Mouse (Mus musculus): Measurements from ENCODE around the gene Map3k14. TPM values are rescaled to one million over a fixed set of nuclear protein-coding genes. Genes with fewer than 3 reads are reported as not detected.

Gene Map3k14
- polyA plus RNA-seq, 1 experiment from 2014 or later, result 0.67 TPM

- 31% methylated on average over 3 of the region's 3 CpGs for WGBS (ENCODE audit: insufficient replicate concordance)
- DNase-seq (no peak), ATAC-seq (no peak)
- Histone ChIP-seq H3K36me3 (replicated peaks; ENCODE audit: insufficient read depth, low read length) (no peaks in the 10 kb centered on the region), H3K4me1 (ENCODE audit: insufficient read depth) (peaks cover 21% of the 10 kb centered on the region), H3K4me2 (ENCODE audit: low read depth, low read length) (peak overlapping the region; percentile 74), H3K4me3 (ENCODE audit: low read depth, low read length) (peak overlapping the region; percentile 63), H3K9me3 (ENCODE audit: low read length) (0 out of 2 replicates have a peak, but pooled peaks cover 2% of the 10 kb centered on the region), H3K27ac (ENCODE audit: low read depth) (peak overlapping the region; percentile 59; the same call in 1 of the 2 replicates), H3K9ac (replicated peaks) (peak overlapping the region; percentile 78), H3K27me3 (ENCODE audit: insufficient read depth, low read length) (peaks cover 28% of the 10 kb centered on the region)
- TF ChIP-seq EP300 (IDR thresholded peaks at IDR 0.05; ENCODE audit: low read depth) (no peak), CTCF (IDR thresholded peaks at IDR 0.05; ENCODE audit: low read depth) (no peak)
These were observed 97.2 kb downstream of the Map3k14 start for GRCm38 (mm10) chr11:103170111-103170493.

Other genes starting within 250 kb of the Map3k14 start
- gene Nmt1, start 239.3 kb downstream of the Map3k14 start, polyA plus RNA-seq (2015; fragmentation: Nextera tagmentation; extraction: Ambion mirVana), result 37.5 and 37.7 TPM in 2 replicates
- gene Dcakd, start 239.1 kb downstream of the Map3k14 start, polyA plus RNA-seq (2015; fragmentation: Nextera tagmentation; extraction: Ambion mirVana), result 32.3 and 32.5 TPM in 2 replicates
- 0.82 and 0.85 TPM in 2 replicates for gene Plcd3, start 165.8 kb downstream of the Map3k14 start, polyA plus RNA-seq (2015; fragmentation: Nextera tagmentation; extraction: Ambion mirVana)
- gene Acbd4, start 165.8 kb downstream of the Map3k14 start, polyA plus RNA-seq (2015; fragmentation: Nextera tagmentation; extraction: Ambion mirVana), result 56.5 and 57.0 TPM in 2 replicates
- gene Hexim1, start 151.2 kb downstream of the Map3k14 start, polyA plus RNA-seq (2015; fragmentation: Nextera tagmentation; extraction: Ambion mirVana), result 2.6 and 2.7 TPM in 2 replicates
- 3.4 and 3.7 TPM in 2 replicates for gene Hexim2, start 135.0 kb downstream of the Map3k14 start, polyA plus RNA-seq (2015; fragmentation: Nextera tagmentation; extraction: Ambion mirVana)
- 4.1 and 5.9 TPM in 2 replicates for gene Fmnl1, start 96.4 kb downstream of the Map3k14 start, polyA plus RNA-seq (2015; fragmentation: Nextera tagmentation; extraction: Ambion mirVana)
- gene 1700023F06Rik, start 58.9 kb downstream of the Map3k14 start, polyA plus RNA-seq (2015; fragmentation: Nextera tagmentation; extraction: Ambion mirVana), result 0.09 TPM in 1 of 2 replicates, not detected in the other
- gene Spata32, start 49.0 kb downstream of the Map3k14 start, polyA plus RNA-seq (2015; fragmentation: Nextera tagmentation; extraction: Ambion mirVana), result not detected in 2 replicates
- 3.2 and 3.3 TPM in 2 replicates for gene Arhgap27, start 96.2 kb upstream of the Map3k14 start, polyA plus RNA-seq (2015; fragmentation: Nextera tagmentation; extraction: Ambion mirVana)
- gene Plekhm1, start 145.2 kb upstream of the Map3k14 start, polyA plus RNA-seq (2015; fragmentation: Nextera tagmentation; extraction: Ambion mirVana), result 2.1 and 2.3 TPM in 2 replicates
- not detected in 2 replicates for gene Lrrc37a, start 237.1 kb upstream of the Map3k14 start, polyA plus RNA-seq (2015; fragmentation: Nextera tagmentation; extraction: Ambion mirVana)